ENCODE assay signal across 8 mouse cellular contexts in the genomic region with DNA sequence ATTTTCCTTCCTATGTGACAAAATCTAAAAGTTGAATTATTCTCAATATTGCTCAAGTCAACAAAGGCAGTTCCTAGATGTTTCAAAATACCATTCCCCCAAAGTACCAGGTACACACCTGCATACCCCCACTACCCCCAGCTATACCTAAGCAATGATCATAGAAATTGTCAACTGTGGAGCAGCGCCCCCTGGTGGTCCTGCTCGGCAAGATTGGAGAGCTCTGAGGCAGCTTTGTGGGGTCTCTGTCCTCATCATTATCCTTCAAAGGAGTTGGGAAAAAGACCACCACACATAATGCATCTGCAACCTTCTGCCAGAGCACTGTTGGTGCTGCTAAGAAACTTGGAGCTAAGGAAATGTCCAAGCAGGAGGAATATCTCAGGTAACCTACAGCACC. TPM values are rescaled to one million over a fixed set of nuclear protein-coding genes. Genes with fewer than 3 reads are reported as not detected.
DNase-seq lines count a peak whose midpoint lies in the region; ATAC-seq and TF ChIP-seq lines count a peak whose summit lies in the region.

No protein-coding gene starts in this region.

- 2% methylated on average over 2 of the region's 2 CpGs for WGBS in midbrain, embryonic 11.5 days
- 2% methylated on average over 2 of the region's 2 CpGs for WGBS in midbrain, embryonic 16.5 days
- 0% methylated on average over 2 of the region's 2 CpGs for WGBS in liver, embryonic 14.5 days (ENCODE audit: insufficient replicate concordance)

- no peak overlapping the region for H3K9ac ChIP-seq in midbrain, embryonic 11.5 days (ENCODE audit: low read length)
- H3K9ac ChIP-seq in midbrain, embryonic 16.5 days (ENCODE audit: low read depth, low read length): no peak overlapping the region
- no peak overlapping the region for H3K9ac ChIP-seq in liver, embryonic 14.5 days (replicated peaks)

- TF ChIP-seq EP300 in liver, embryonic 14.5 days (IDR thresholded peaks at IDR 0.05; ENCODE audit: low read depth): no peak

- no peaks in the 10 kb centered on the region for H3K36me3 ChIP-seq in midbrain, embryonic 11.5 days (ENCODE audit: control insufficient read depth, insufficient read depth, low read length)
- no peaks in the 10 kb centered on the region for H3K36me3 ChIP-seq in midbrain, embryonic 16.5 days (ENCODE audit: control insufficient read depth, insufficient read depth, low read length)
- no peaks in the 10 kb centered on the region for H3K36me3 ChIP-seq in liver, embryonic 14.5 days (replicated peaks; ENCODE audit: control insufficient read depth, insufficient read depth, low read depth)
- H3K36me3 ChIP-seq in splenic B cell, adult 2 months (ENCODE audit: control insufficient read depth, insufficient read depth, low read length, poor library complexity, severe bottlenecking): no peaks in the 10 kb centered on the region

- no peak for TF ChIP-seq POLR2A in brain, embryonic 14.5 days (IDR thresholded peaks at IDR 0.05; ENCODE audit: borderline replicate concordance, extremely low read depth, insufficient read depth, insufficient read length, poor library complexity, severe bottlenecking)

- H3K4me3 ChIP-seq in midbrain, embryonic 11.5 days (ENCODE audit: low read depth, low read length): no peak overlapping the region
- no peak overlapping the region for H3K4me3 ChIP-seq in midbrain, embryonic 16.5 days (ENCODE audit: low read depth, low read length)
- H3K4me3 ChIP-seq in liver, embryonic 14.5 days (ENCODE audit: insufficient read depth in 1 of 2, low read depth in 2 of 2, low read length in 2 of 2): no peak overlapping the region

- DNase-seq in cerebellum, adult 11 months: peak; percentile 19
- DNase-seq in cerebellum, adult 11-12 months: no peak
- peak; percentile 97 for DNase-seq in midbrain, embryonic 11.5 days (ENCODE audit: low spot score, missing footprints)
- peak; percentile 43 for DNase-seq in brain, embryonic 14.5 days (ENCODE audit: low read depth)
- peak; percentile 24 to 32 for DNase-seq in frontal cortex, postnatal 36 days (ENCODE audit: low spot score in 2 of 2)
- peak in 1 of 3 experiments; percentile 14 for DNase-seq in liver, embryonic 14.5 days (ENCODE audit: low read depth in 3 of 3, low spot score in 3 of 3)
- peak; percentile 54 for DNase-seq in splenic B cell, adult 2 months (ENCODE audit: low read depth, low spot score)

- TF ChIP-seq CTCF in brain, embryonic 14.5 days (IDR thresholded peaks at IDR 0.05; ENCODE audit: borderline replicate concordance, extremely low read depth, insufficient read depth, insufficient read length): peak; percentile 85
- TF ChIP-seq CTCF in liver, embryonic 14.5 days (IDR thresholded peaks at IDR 0.05; ENCODE audit: low read depth): peak; percentile 87

- peaks cover 19% of the 10 kb centered on the region for H3K4me1 ChIP-seq in midbrain, embryonic 11.5 days (ENCODE audit: control insufficient read depth, insufficient read depth, low read length)
- H3K4me1 ChIP-seq in midbrain, embryonic 16.5 days (ENCODE audit: control insufficient read depth, insufficient read depth, low read length): peaks cover 5% of the 10 kb centered on the region; the same call in 1 of the 2 replicates
- H3K4me1 ChIP-seq in liver, embryonic 14.5 days (replicated peaks; ENCODE audit: control insufficient read depth in 2 of 2, insufficient read depth in 2 of 2, low read length in 1 of 2): peaks cover 0 to 2% of the 10 kb centered on the region in 2 experiments; a peak in 1 of 4 replicates

- H3K27me3 ChIP-seq in midbrain, embryonic 11.5 days (ENCODE audit: control insufficient read depth, insufficient read depth, low read length): no peaks in the 10 kb centered on the region
- no peaks in the 10 kb centered on the region for H3K27me3 ChIP-seq in midbrain, embryonic 16.5 days (ENCODE audit: control insufficient read depth, insufficient read depth, low read depth, low read length)
- no peaks in the 10 kb centered on the region for H3K27me3 ChIP-seq in liver, embryonic 14.5 days (ENCODE audit: control insufficient read depth, insufficient read depth, low read length)
- no peaks in the 10 kb centered on the region for H3K27me3 ChIP-seq in splenic B cell, adult 2 months (ENCODE audit: control insufficient read depth, insufficient read depth, low read length, poor library complexity, severe bottlenecking)

- H3K4me2 ChIP-seq in midbrain, embryonic 11.5 days: no peak overlapping the region
- H3K4me2 ChIP-seq in midbrain, embryonic 16.5 days (ENCODE audit: low read length): no peak overlapping the region
- no peak overlapping the region for H3K4me2 ChIP-seq in liver, embryonic 14.5 days (ENCODE audit: low read depth)

- no peaks in the 10 kb centered on the region for H3K9me3 ChIP-seq in midbrain, embryonic 11.5 days (ENCODE audit: control insufficient read depth, low read length)
- 0 out of 2 replicates have a peak, but pooled peaks cover 2% of the 10 kb centered on the region for H3K9me3 ChIP-seq in midbrain, embryonic 16.5 days (replicated peaks; ENCODE audit: control insufficient read depth, low read length, poor library complexity, severe bottlenecking)
- H3K9me3 ChIP-seq in liver, embryonic 14.5 days (ENCODE audit: control insufficient read depth, low read length): no peaks in the 10 kb centered on the region

- ATAC-seq in midbrain, embryonic 11.5 days (ENCODE audit: low FRiP score): no peak
- ATAC-seq in midbrain, embryonic 16.5 days: no peak
- no peak for ATAC-seq in liver, embryonic 14.5 days (ENCODE audit: insufficient read depth)

- no peak overlapping the region for H3K27ac ChIP-seq in midbrain, embryonic 11.5 days (ENCODE audit: low read depth, low read length)
- no peak overlapping the region for H3K27ac ChIP-seq in midbrain, embryonic 16.5 days (ENCODE audit: low read length)
- H3K27ac ChIP-seq in liver, embryonic 14.5 days: no peak overlapping the region

RNA-seq across cellular contexts. Expression of gene Greb1, which starts 46.4 kb away (rescaled TPM):
- polyA plus RNA-seq in midbrain, embryonic 11.5 days (2014; fragmentation: Nextera tagmentation; extraction: Ambion mirVana): 11.3 and 15.4 TPM in 2 replicates
- 0.98 and 2.4 TPM in 2 replicates for polyA plus RNA-seq in midbrain, embryonic 16.5 days (2015; fragmentation: Nextera tagmentation; extraction: Ambion mirVana)
- polyA plus RNA-seq in brain, embryonic 14.5 days (2012; rRNA removed): 2.5 and 4.8 TPM in 2 replicates
- polyA plus RNA-seq in liver, embryonic 14.5 days (2012; rRNA removed): 1.1 and 1.6 TPM in 2 replicates
- polyA plus RNA-seq in liver, embryonic 14.5 days (2014; fragmentation: Nextera tagmentation; extraction: Ambion mirVana): 0.41 and 0.96 TPM in 2 replicates

RNA-seq across cellular contexts. Expression of gene E2f6, which starts 56.5 kb away (rescaled TPM):
- polyA plus RNA-seq in midbrain, embryonic 11.5 days (2014; fragmentation: Nextera tagmentation; extraction: Ambion mirVana): 83.8 and 85.1 TPM in 2 replicates
- 23.7 and 26.8 TPM in 2 replicates for polyA plus RNA-seq in midbrain, embryonic 16.5 days (2015; fragmentation: Nextera tagmentation; extraction: Ambion mirVana)
- polyA plus RNA-seq in brain, embryonic 14.5 days (2012; rRNA removed): 40.6 and 45.3 TPM in 2 replicates
- polyA plus RNA-seq in liver, embryonic 14.5 days (2012; rRNA removed): 12.1 and 14.3 TPM in 2 replicates
- polyA plus RNA-seq in liver, embryonic 14.5 days (2014; fragmentation: Nextera tagmentation; extraction: Ambion mirVana): 15.5 and 17.7 TPM in 2 replicates
